Mouse (Mus musculus) monocyte, adult 5-6 weeks (primary cell): ENCODE measurements around the gene Prr12. TPM values are rescaled to one million over a fixed set of nuclear protein-coding genes. Genes with fewer than 3 reads are reported as not detected.
"Not testable (repeated sequence)": the region's sequence is repeated elsewhere in the genome, so short reads cannot be mapped to it uniquely, and the experiment has no call there.

Experiments used
- ATAC-seq: fragments of 153-309, 156-312 bp; replicated peaks from 2 replicates; pipeline ENCODE4 v1.8.0; 2017; ENCODE audit warnings: mild to moderate bottlenecking; ENCODE audit not compliant: low TSS enrichment, insufficient number of reproducible peaks, severe bottlenecking, poor library complexity, low FRiP score
- total RNA-seq: library from RNA; stranded (forward); fragments of 200-1000, 200-491, 200-594 nt; gene quantifications from 3 replicates; pipeline ENCODE4 v1.2.3, GENCODE M21; 2017

Prr12 gene
- 1.6 to 5.0 TPM (median 2.0 TPM) in 3 replicates for total RNA-seq

GRCm38 (mm10) chr7:45052862-45053116 lies at the start of gene Prr12:
Prr12 (minus strand) TSS chr7:45052881.
- no peak for ATAC-seq

GRCm38 (mm10) chr7:45102441-45102840 lies 49.8 kb upstream of the Prr12 start:
- ATAC-seq = no peak

- ATAC-seq = no peak
Measured at GRCm38 (mm10) chr7:45100046-45100445, 47.4 kb upstream of the Prr12 start.

- no peak for ATAC-seq
Measured at GRCm38 (mm10) chr7:45098541-45099240, 46.0 kb upstream of the Prr12 start.

GRCm38 (mm10) chr7:45097479-45097878 lies 44.8 kb upstream of the Prr12 start:
- ATAC-seq = peak; percentile 49

GRCm38 (mm10) chr7:45095965-45096364 lies 43.3 kb upstream of the Prr12 start:
- ATAC-seq = not testable (repeated sequence)

GRCm38 (mm10) chr7:45095367-45095766 lies 42.7 kb upstream of the Prr12 start:
- ATAC-seq = peak; percentile 59

- ATAC-seq = no peak
Measured at GRCm38 (mm10) chr7:45094121-45094520, 41.4 kb upstream of the Prr12 start.

GRCm38 (mm10) chr7:45093516-45093905 lies 40.8 kb upstream of the Prr12 start:
- no peak for ATAC-seq

- no peak for ATAC-seq
Measured at GRCm38 (mm10) chr7:45092828-45093515, 40.3 kb upstream of the Prr12 start.

- ATAC-seq = no peak
Measured at GRCm38 (mm10) chr7:45092048-45092447, 39.4 kb upstream of the Prr12 start, which contains the start of gene Rcn3. Rcn3 (minus strand) TSS chr7:45092221.

- peak; percentile 41; the same call in 1 of the 2 replicates for ATAC-seq
Measured at GRCm38 (mm10) chr7:45091001-45091990, 38.6 kb upstream of the Prr12 start.

GRCm38 (mm10) chr7:45090251-45090977 lies 37.7 kb upstream of the Prr12 start:
- no peak for ATAC-seq

- no peak for ATAC-seq
Measured at GRCm38 (mm10) chr7:45088597-45088996, 35.9 kb upstream of the Prr12 start.

- ATAC-seq = no peak
Measured at GRCm38 (mm10) chr7:45086084-45086483, 33.4 kb upstream of the Prr12 start.

- peak; percentile 2; the same call in 1 of the 2 replicates for ATAC-seq
Measured at GRCm38 (mm10) chr7:45083300-45083890, 30.7 kb upstream of the Prr12 start.

- peak; percentile 82 for ATAC-seq
Measured at GRCm38 (mm10) chr7:45082401-45083299, 30.0 kb upstream of the Prr12 start.
